Mouse (Mus musculus): ENCODE data around the gene Gkap1. TPM values are rescaled to one million over a fixed set of nuclear protein-coding genes. Genes with fewer than 3 reads are reported as not detected.

The Gkap1 gene
- polyA plus RNA-seq, 1 experiment from 2014 or later: 29.9 TPM

- Histone ChIP-seq H3K4me2 (no peak overlapping the region), H3K9me3 (replicated peaks) (no peaks in the 10 kb centered on the region), H3K4me1 (0 out of 2 replicates have a peak, but pooled peaks cover 2% of the 10 kb centered on the region), H3K9ac (no peak overlapping the region), H3K4me3 (replicated peaks) (no peak overlapping the region), H3K27me3 (no peaks in the 10 kb centered on the region), H3K27ac (no peak overlapping the region), H3K36me3 (peaks cover 72% of the 10 kb centered on the region)
- 86% methylated on average over 3 of the region's 3 CpGs for WGBS
- ATAC-seq (replicated peaks; ENCODE audit: low FRiP score): no peak
Observed at GRCm38 (mm10) chr13:58194908-58195307, 80.6 kb downstream of the Gkap1 start.

- WGBS: 94% methylated on average over 3 of the region's 3 CpGs
- no peak overlapping the region for H3K9ac ChIP-seq
- H3K27ac ChIP-seq: no peak overlapping the region
- no peaks in the 10 kb centered on the region for H3K27me3 ChIP-seq
- H3K9me3 ChIP-seq (replicated peaks): no peaks in the 10 kb centered on the region
- H3K4me3 ChIP-seq (replicated peaks): no peak overlapping the region
- H3K4me2 ChIP-seq: no peak overlapping the region
- no peak for ATAC-seq (replicated peaks; ENCODE audit: low FRiP score)
- H3K36me3 ChIP-seq: peaks cover 84% of the 10 kb centered on the region
- H3K4me1 ChIP-seq: no peaks in the 10 kb centered on the region
Observed at GRCm38 (mm10) chr13:58193221-58193620, 82.3 kb downstream of the Gkap1 start.

- Histone ChIP-seq H3K27me3 (no peaks in the 10 kb centered on the region), H3K27ac (no peak overlapping the region), H3K4me3 (replicated peaks) (no peak overlapping the region), H3K9me3 (replicated peaks) (no peaks in the 10 kb centered on the region), H3K4me2 (no peak overlapping the region), H3K36me3 (peaks cover 85% of the 10 kb centered on the region), H3K9ac (no peak overlapping the region), H3K4me1 (no peaks in the 10 kb centered on the region)
- 93% methylated on average over 6 of the region's 6 CpGs for WGBS
- no peak for ATAC-seq (replicated peaks; ENCODE audit: low FRiP score)
Observed at GRCm38 (mm10) chr13:58192146-58192545, 83.4 kb downstream of the Gkap1 start.

GRCm38 (mm10) chr13:58191516-58191915 lies 84.0 kb downstream of the Gkap1 start:
- WGBS: 99% methylated on average over 14 of the region's 14 CpGs
- ATAC-seq (replicated peaks; ENCODE audit: low FRiP score): no peak
- Histone ChIP-seq H3K4me2 (no peak overlapping the region), H3K4me3 (replicated peaks) (no peak overlapping the region), H3K36me3 (peaks cover 85% of the 10 kb centered on the region), H3K4me1 (no peaks in the 10 kb centered on the region), H3K27ac (no peak overlapping the region), H3K9me3 (replicated peaks) (no peaks in the 10 kb centered on the region), H3K27me3 (no peaks in the 10 kb centered on the region), H3K9ac (no peak overlapping the region)

GRCm38 (mm10) chr13:58189473-58189872 lies 86.0 kb downstream of the Gkap1 start:
- Histone ChIP-seq H3K4me2 (no peak overlapping the region), H3K36me3 (peaks cover 79% of the 10 kb centered on the region), H3K9ac (no peak overlapping the region), H3K27me3 (no peaks in the 10 kb centered on the region), H3K4me1 (no peaks in the 10 kb centered on the region), H3K9me3 (replicated peaks) (no peaks in the 10 kb centered on the region), H3K27ac (no peak overlapping the region), H3K4me3 (replicated peaks) (no peak overlapping the region)
- no peak for ATAC-seq (replicated peaks; ENCODE audit: low FRiP score)
- 64% methylated on average over 5 of the region's 5 CpGs for WGBS

- WGBS: 64% methylated on average over 4 of the region's 4 CpGs
- peaks cover 77% of the 10 kb centered on the region for H3K36me3 ChIP-seq
- H3K4me3 ChIP-seq (replicated peaks): no peak overlapping the region
- H3K9ac ChIP-seq: no peak overlapping the region
- H3K4me2 ChIP-seq: no peak overlapping the region
- H3K4me1 ChIP-seq: no peaks in the 10 kb centered on the region
- no peak overlapping the region for H3K27ac ChIP-seq
- ATAC-seq (replicated peaks; ENCODE audit: low FRiP score): no peak
- no peaks in the 10 kb centered on the region for H3K27me3 ChIP-seq
- H3K9me3 ChIP-seq (replicated peaks): no peaks in the 10 kb centered on the region
Observed at GRCm38 (mm10) chr13:58188412-58188811, 87.1 kb downstream of the Gkap1 start.

- WGBS: 85% methylated on average over 3 of the region's 3 CpGs
- no peak overlapping the region for H3K4me2 ChIP-seq
Observed at GRCm38 (mm10) chr13:58187751-58188150, 87.7 kb downstream of the Gkap1 start.

GRCm38 (mm10) chr13:58186281-58186680 lies 89.2 kb downstream of the Gkap1 start:
- Histone ChIP-seq H3K9ac (no peak overlapping the region), H3K4me2 (no peak overlapping the region), H3K27ac (no peak overlapping the region), H3K9me3 (replicated peaks) (no peaks in the 10 kb centered on the region), H3K4me3 (replicated peaks) (no peak overlapping the region), H3K4me1 (0 out of 2 replicates have a peak, but pooled peaks cover 6% of the 10 kb centered on the region), H3K27me3 (no peaks in the 10 kb centered on the region), H3K36me3 (peaks cover 73% of the 10 kb centered on the region)
- 86% methylated on average over 8 of the region's 8 CpGs for WGBS
- ATAC-seq (replicated peaks; ENCODE audit: low FRiP score): no peak

More at GRCm38 (mm10) chr13:58187751-58188150, 87.7 kb downstream of the Gkap1 start:
- ATAC-seq (replicated peaks; ENCODE audit: low FRiP score): no peak
- 0 out of 2 replicates have a peak, but pooled peaks cover 2% of the 10 kb centered on the region for H3K4me1 ChIP-seq
- H3K9me3 ChIP-seq (replicated peaks): no peaks in the 10 kb centered on the region
- H3K4me3 ChIP-seq (replicated peaks): no peak overlapping the region
- H3K9ac ChIP-seq: no peak overlapping the region
- H3K36me3 ChIP-seq: peaks cover 77% of the 10 kb centered on the region
- no peak overlapping the region for H3K27ac ChIP-seq
- H3K27me3 ChIP-seq: no peaks in the 10 kb centered on the region

GRCm38 (mm10) chr13:58184111-58184510 lies 91.4 kb downstream of the Gkap1 start:
- WGBS: 80% methylated on average over 3 of the region's 3 CpGs
- H3K27ac ChIP-seq: no peak overlapping the region
- peaks cover 75% of the 10 kb centered on the region for H3K36me3 ChIP-seq
- H3K27me3 ChIP-seq: no peaks in the 10 kb centered on the region
- no peak overlapping the region for H3K9ac ChIP-seq
- H3K4me2 ChIP-seq: no peak overlapping the region
- no peaks in the 10 kb centered on the region for H3K9me3 ChIP-seq (replicated peaks)
- H3K4me1 ChIP-seq: 0 out of 2 replicates have a peak, but pooled peaks cover 10% of the 10 kb centered on the region
- no peak overlapping the region for H3K4me3 ChIP-seq (replicated peaks)
- ATAC-seq (replicated peaks; ENCODE audit: low FRiP score): no peak

Small RNA genes lying within 50 kb of the gene (microRNA-seq; reads per million reads assigned to microRNA genes)
- gene Mir6369: not detected

Other genes starting within 250 kb of the Gkap1 start
- 6.5 and 7.2 TPM in 2 replicates for gene Klhl3, start 162.1 kb downstream of the Gkap1 start, polyA plus RNA-seq (2015; fragmentation: Nextera tagmentation; extraction: Ambion mirVana)
- gene Hnrnpa0, start 147.1 kb downstream of the Gkap1 start, polyA plus RNA-seq (2015; fragmentation: Nextera tagmentation; extraction: Ambion mirVana): 38.6 and 41.5 TPM in 2 replicates
- gene Idnk, start 118.0 kb downstream of the Gkap1 start, polyA plus RNA-seq (2015; fragmentation: Nextera tagmentation; extraction: Ambion mirVana): 37.2 and 39.4 TPM in 2 replicates
- 107 and 112 TPM in 2 replicates for gene Ubqln1, start 60.0 kb downstream of the Gkap1 start, polyA plus RNA-seq (2015; fragmentation: Nextera tagmentation; extraction: Ambion mirVana)
- gene Kif27, start 83.4 kb upstream of the Gkap1 start, polyA plus RNA-seq (2015; fragmentation: Nextera tagmentation; extraction: Ambion mirVana): 0.77 and 0.81 TPM in 2 replicates
- 28.9 and 29.5 TPM in 2 replicates for gene 2210016F16Rik, start 109.5 kb upstream of the Gkap1 start, polyA plus RNA-seq (2015; fragmentation: Nextera tagmentation; extraction: Ambion mirVana)
- 26.2 and 27.3 TPM in 2 replicates for gene Rmi1, start 126.5 kb upstream of the Gkap1 start, polyA plus RNA-seq (2015; fragmentation: Nextera tagmentation; extraction: Ambion mirVana)
- 1,666 and 1,742 TPM in 2 replicates for gene Hnrnpk, start 127.6 kb upstream of the Gkap1 start, polyA plus RNA-seq (2015; fragmentation: Nextera tagmentation; extraction: Ambion mirVana)

Data from kidney, embryonic 15.5 days (tissue).